ENCODE assay signal across 8 mouse cellular contexts in genomic region chr11:75168590-75169361, GRCm38 (mm10). TPM values are rescaled to one million over a fixed set of nuclear protein-coding genes. Genes with fewer than 3 reads are reported as not detected.
DNase-seq lines count a peak whose midpoint lies in the region; ATAC-seq and TF ChIP-seq lines count a peak whose summit lies in the region.

No protein-coding gene starts in this region.

- H3K9me3 ChIP-seq in stomach, embryonic 14.5 days (ENCODE audit: control insufficient read depth, low read depth, low read length), result no peaks in the 10 kb centered on the region

- DNase-seq in left cerebral cortex, adult 18-20 months (ENCODE audit: low spot score in 2 of 2), result peak; percentile 77 to 83
- DNase-seq in left cerebral cortex, adult 11 months (ENCODE audit: low spot score), result no peak
- DNase-seq in embryo, embryonic 10 days (ENCODE audit: low spot score), result peak; percentile 91
- peak; percentile 92 to 94 for DNase-seq in heart, adult 2 months
- DNase-seq in kidney, adult 11 months, result peak; percentile 75
- DNase-seq in liver, adult 2 months (ENCODE audit: extremely low read depth, low read depth, low spot score), result peak; percentile 31
- DNase-seq in naive thymus-derived CD4-positive, alpha-beta T cell, adult 2 months (ENCODE audit: low read depth), result peak; percentile 91

- peak overlapping the region; percentile 96 for H3K27ac ChIP-seq in heart, adult 2 months
- peak overlapping the region; percentile 53 for H3K27ac ChIP-seq in liver, adult 2 months (replicated peaks; ENCODE audit: insufficient read depth, low read depth, low read length)
- peak overlapping the region; percentile 98 for H3K27ac ChIP-seq in stomach, embryonic 14.5 days (ENCODE audit: low read length)

- 1% methylated on average over 81 of the region's 83 CpGs for whole genome bisulfite sequencing in heart, adult 2 months
- WGBS in liver, adult 2 months, result under 1% methylated on average over 83 of the region's 83 CpGs
- WGBS in stomach, embryonic 14.5 days, result under 1% methylated on average over 78 of the region's 83 CpGs

- intact Hi-C loops in heart, adult 2 months (cut with DNase I), result loop anchor here (2.0 to 10.0 kb wide), 2 partner anchors 30 to 334 kb away; partner anchors contain the start of gene Mnt

- peak overlapping the region; percentile 65 for H3K4me3 ChIP-seq in heart, adult 2 months
- peak overlapping the region; percentile 65 for H3K4me3 ChIP-seq in liver, adult 2 months (ENCODE audit: insufficient read depth, low read depth, low read length)
- H3K4me3 ChIP-seq in stomach, embryonic 14.5 days (ENCODE audit: low read depth, low read length), result peak overlapping the region; percentile 85

- peak; percentile 93 for TF ChIP-seq CTCF in heart, adult 2 months (IDR thresholded peaks at IDR 0.05)
- TF ChIP-seq CTCF in liver, adult 2 months (IDR thresholded peaks at IDR 0.05; ENCODE audit: low read depth, low read length), result peak; percentile 91

- H3K9ac ChIP-seq in heart, adult 2 months (ENCODE audit: low read depth, low read length), result peak overlapping the region; percentile 85
- peak overlapping the region; percentile 78 for H3K9ac ChIP-seq in liver, adult 2 months (ENCODE audit: low read depth, low read length)
- H3K9ac ChIP-seq in stomach, embryonic 14.5 days (replicated peaks; ENCODE audit: low read depth, low read length), result peak overlapping the region; percentile 97

- peak; percentile 24; the same call in 1 of the 2 replicates for ATAC-seq in stomach, embryonic 14.5 days (ENCODE audit: insufficient number of reproducible peaks, insufficient read depth, low FRiP score, low read depth)

- TF ChIP-seq POLR2A in heart, adult 2 months (IDR thresholded peaks at IDR 0.05; ENCODE audit: insufficient read depth, low read depth, low read length), result peak; percentile 81
- no peak for TF ChIP-seq POLR2A in liver, adult 2 months (IDR thresholded peaks at IDR 0.05; ENCODE audit: extremely low read depth, insufficient read depth, low read length)

- TF ChIP-seq EP300 in heart, adult 2 months (IDR thresholded peaks at IDR 0.05; ENCODE audit: insufficient read depth, low read depth, low read length), result peak; percentile 89; the same call in 1 of the 2 replicates

- no peaks in the 10 kb centered on the region; the same call in 1 of the 2 replicates for H3K79me2 ChIP-seq in heart, adult 2 months (replicated peaks; ENCODE audit: control insufficient read depth, insufficient read depth, low read length)
- no peaks in the 10 kb centered on the region for H3K79me2 ChIP-seq in liver, adult 2 months (ENCODE audit: control insufficient read depth, insufficient read depth, low read length)

- H3K4me2 ChIP-seq in stomach, embryonic 14.5 days (replicated peaks; ENCODE audit: low read depth, low read length), result peak overlapping the region; percentile 63

- peaks cover 13% of the 10 kb centered on the region for H3K4me1 ChIP-seq in heart, adult 2 months (ENCODE audit: control insufficient read depth, insufficient read depth, low read length)
- peaks cover 7% of the 10 kb centered on the region; the same call in 1 of the 2 replicates for H3K4me1 ChIP-seq in liver, adult 2 months (ENCODE audit: control insufficient read depth, insufficient read depth, low read length)
- peaks cover 31% of the 10 kb centered on the region for H3K4me1 ChIP-seq in stomach, embryonic 14.5 days (ENCODE audit: control insufficient read depth, insufficient read depth, low read length)

- no peaks in the 10 kb centered on the region for H3K27me3 ChIP-seq in heart, adult 2 months (ENCODE audit: control insufficient read depth, insufficient read depth, low read length)
- H3K27me3 ChIP-seq in liver, adult 2 months (ENCODE audit: control insufficient read depth, insufficient read depth, low read length), result peaks cover 21% of the 10 kb centered on the region; the same call in 1 of the 2 replicates
- H3K27me3 ChIP-seq in stomach, embryonic 14.5 days (ENCODE audit: control insufficient read depth, insufficient read depth, low read length), result 0 out of 2 replicates have a peak, but pooled peaks cover 8% of the 10 kb centered on the region

- H3K36me3 ChIP-seq in heart, adult 2 months (ENCODE audit: control insufficient read depth, insufficient read depth, low read length), result peaks cover 7% of the 10 kb centered on the region
- H3K36me3 ChIP-seq in liver, adult 2 months (ENCODE audit: control insufficient read depth, insufficient read depth, low read length), result no peaks in the 10 kb centered on the region
- H3K36me3 ChIP-seq in stomach, embryonic 14.5 days (ENCODE audit: control insufficient read depth, insufficient read depth, low read length), result peaks cover 26% of the 10 kb centered on the region

RNA-seq across cellular contexts. Expression of gene Hic1, which starts 0.5 kb away (rescaled TPM):
- 1 to 10 TPM; 3.8 to 5.0 TPM for total RNA-seq in left cerebral cortex, adult 18-20 months (2021)
- total RNA-seq in heart, adult 2 months (2021), result 10 to 100 TPM; 12.6 to 13.6 TPM
- polyA plus RNA-seq in heart, adult 2 months (2012; rRNA removed), result 15.5 and 19.6 TPM in 2 replicates
- total RNA-seq in liver, adult 2 months (2014; rRNA removed), result 1.1 and 1.8 TPM in 2 replicates
- 3.8 and 4.3 TPM in 2 replicates for polyA plus RNA-seq in liver, adult 2 months (2012; rRNA removed)
- 13.8 and 16.9 TPM in 2 replicates for polyA plus RNA-seq in stomach, embryonic 14.5 days (2014; fragmentation: Nextera tagmentation; extraction: Ambion mirVana)

RNA-seq across cellular contexts. Expression of gene Ovca2, which starts 9.9 kb away (rescaled TPM):
- 10 to 100 TPM in 1 of 2 experiments, 1 to 10 TPM in 1; 9.2 to 12.0 TPM for total RNA-seq in left cerebral cortex, adult 18-20 months (2021)
- 1 to 10 TPM; 5.7 to 6.1 TPM for total RNA-seq in heart, adult 2 months (2021)
- 11.1 and 16.7 TPM in 2 replicates for polyA plus RNA-seq in heart, adult 2 months (2012; rRNA removed)
- 6.7 and 6.9 TPM in 2 replicates for total RNA-seq in liver, adult 2 months (2014; rRNA removed)
- polyA plus RNA-seq in liver, adult 2 months (2012; rRNA removed), result 5.7 and 8.0 TPM in 2 replicates
- 26.7 and 29.1 TPM in 2 replicates for polyA plus RNA-seq in stomach, embryonic 14.5 days (2014; fragmentation: Nextera tagmentation; extraction: Ambion mirVana)

RNA-seq across cellular contexts. Expression of gene Dph1, which starts 22.3 kb away (rescaled TPM):
- 10 to 100 TPM; 28.5 to 32.1 TPM for total RNA-seq in left cerebral cortex, adult 18-20 months (2021)
- total RNA-seq in heart, adult 2 months (2021), result 10 to 100 TPM in 1 of 2 experiments, 1 to 10 TPM in 1; 8.5 to 11.6 TPM
- polyA plus RNA-seq in heart, adult 2 months (2012; rRNA removed), result 21.7 and 32.9 TPM in 2 replicates
- total RNA-seq in liver, adult 2 months (2014; rRNA removed), result 11.3 and 14.2 TPM in 2 replicates
- polyA plus RNA-seq in liver, adult 2 months (2012; rRNA removed), result 49.1 and 53.5 TPM in 2 replicates
- 20.1 and 20.5 TPM in 2 replicates for polyA plus RNA-seq in stomach, embryonic 14.5 days (2014; fragmentation: Nextera tagmentation; extraction: Ambion mirVana)

RNA-seq across cellular contexts. Expression of gene Rtn4rl1, which starts 24.8 kb away (rescaled TPM):
- 10 to 100 TPM; 86.2 to 91.0 TPM for total RNA-seq in left cerebral cortex, adult 18-20 months (2021)
- total RNA-seq in heart, adult 2 months (2021), result 1 to 10 TPM; 8.4 to 9.4 TPM
- 7.5 and 10.4 TPM in 2 replicates for polyA plus RNA-seq in heart, adult 2 months (2012; rRNA removed)
- total RNA-seq in liver, adult 2 months (2014; rRNA removed), result 1.3 and 2.4 TPM in 2 replicates
- 9.5 and 10.0 TPM in 2 replicates for polyA plus RNA-seq in liver, adult 2 months (2012; rRNA removed)
- polyA plus RNA-seq in stomach, embryonic 14.5 days (2014; fragmentation: Nextera tagmentation; extraction: Ambion mirVana), result 0.88 and 1.7 TPM in 2 replicates
